16 mouse cellular contexts compared by ENCODE assay signal in the genomic region with DNA sequence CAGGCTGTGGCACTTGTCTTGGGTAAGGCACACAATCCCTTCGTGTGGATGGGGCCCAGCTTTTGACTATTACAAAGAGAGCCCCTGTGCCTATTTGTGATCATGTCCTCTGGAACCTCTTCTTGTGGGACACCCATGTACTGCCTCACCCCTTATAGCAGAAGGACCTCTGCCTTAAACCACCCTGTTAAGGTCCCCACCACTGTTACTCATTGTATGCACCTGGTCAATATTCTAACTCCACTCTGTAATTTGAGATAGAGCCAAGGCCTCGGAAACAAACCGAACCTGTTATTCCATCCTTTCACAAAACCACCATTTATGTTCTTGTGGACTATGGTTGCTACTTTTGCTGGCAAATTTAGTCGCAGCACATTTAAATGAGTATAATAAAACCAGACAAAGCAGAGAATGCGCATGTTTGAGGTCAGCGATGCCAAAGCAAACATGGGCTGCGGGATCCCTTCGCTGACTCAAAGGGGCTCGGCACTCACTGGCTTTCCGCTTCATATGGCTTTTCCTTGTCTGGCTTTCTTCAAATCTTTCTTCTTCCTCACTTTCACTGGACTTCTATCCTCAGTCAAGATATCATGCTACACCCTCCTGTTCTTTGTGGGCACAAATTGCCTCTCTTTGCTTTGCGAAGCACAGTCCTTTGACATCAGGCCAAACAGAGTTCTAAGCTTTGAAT.
A peak's percentile ranks its signal among the peaks of the same experiment; 100 is the strongest.
DNase-seq lines count a peak whose midpoint lies in the region; ATAC-seq and TF ChIP-seq lines count a peak whose summit lies in the region.
"Had no signal": no experiment of that assay in that cellular context is flagged by ENCODE, and none has a peak within 500 bp of the region (broad histone marks: within the 10 kb centered on the region; RNA-seq: fewer than 3 reads in every experiment).

No protein-coding gene starts in this region.

- peak overlapping the region; percentile 46; the same call in 1 of the 2 replicates for H3K27ac ChIP-seq in lung, embryonic 14.5 days (ENCODE audit: low read depth)
- no peak overlapping the region for H3K27ac ChIP-seq in midbrain, postnatal 0 days (ENCODE audit: low read depth, low read length)
- no peak overlapping the region for H3K27ac ChIP-seq in midbrain, embryonic 13.5 days
- H3K27ac ChIP-seq in stomach, embryonic 16.5 days (ENCODE audit: low read length) = peak overlapping the region; percentile 42
- H3K27ac ChIP-seq: forebrain, embryonic 15.5 days; heart, embryonic 13.5 days; hindbrain, embryonic 13.5 days had no signal

- 69% methylated on average over 11 of the region's 11 CpGs for whole genome bisulfite sequencing in lung, embryonic 14.5 days
- WGBS in midbrain, postnatal 0 days = 83% methylated on average over 11 of the region's 11 CpGs
- 81% methylated on average over 11 of the region's 11 CpGs for WGBS in midbrain, embryonic 13.5 days
- 63% methylated on average over 11 of the region's 11 CpGs for WGBS in stomach, embryonic 16.5 days

- 0 out of 2 replicates have a peak, but pooled peaks cover 2% of the 10 kb centered on the region for H3K4me1 ChIP-seq in lung, embryonic 14.5 days (ENCODE audit: insufficient read depth)
- no peaks in the 10 kb centered on the region for H3K4me1 ChIP-seq in midbrain, postnatal 0 days (ENCODE audit: insufficient read depth, low read length)
- H3K4me1 ChIP-seq in midbrain, embryonic 13.5 days (replicated peaks) = no peaks in the 10 kb centered on the region
- H3K4me1 ChIP-seq in stomach, embryonic 16.5 days (ENCODE audit: control insufficient read depth, insufficient read depth, low read length) = no peaks in the 10 kb centered on the region
- H3K4me1 ChIP-seq: forebrain, embryonic 15.5 days; heart, embryonic 13.5 days; hindbrain, embryonic 13.5 days had no signal

- no peaks in the 10 kb centered on the region for H3K9me3 ChIP-seq in lung, embryonic 14.5 days (ENCODE audit: low read depth, low read length)
- no peaks in the 10 kb centered on the region for H3K9me3 ChIP-seq in midbrain, postnatal 0 days (ENCODE audit: low read length)
- no peaks in the 10 kb centered on the region for H3K9me3 ChIP-seq in midbrain, embryonic 13.5 days
- H3K9me3 ChIP-seq in stomach, embryonic 16.5 days (replicated peaks; ENCODE audit: control insufficient read depth, low read length) = no peaks in the 10 kb centered on the region
- H3K9me3 ChIP-seq: forebrain, embryonic 15.5 days; heart, embryonic 13.5 days; hindbrain, embryonic 13.5 days had no signal

- H3K9ac ChIP-seq in lung, embryonic 14.5 days = no peak overlapping the region
- no peak overlapping the region for H3K9ac ChIP-seq in midbrain, postnatal 0 days (replicated peaks; ENCODE audit: low read length, poor library complexity, severe bottlenecking)
- no peak overlapping the region for H3K9ac ChIP-seq in midbrain, embryonic 13.5 days (replicated peaks)
- no peak overlapping the region for H3K9ac ChIP-seq in stomach, embryonic 16.5 days (ENCODE audit: low read length)
- H3K9ac ChIP-seq: forebrain, embryonic 15.5 days; heart, embryonic 13.5 days; hindbrain, embryonic 13.5 days had no signal

- H3K4me3 ChIP-seq in lung, embryonic 14.5 days (ENCODE audit: low read depth, low read length) = no peak overlapping the region
- H3K4me3 ChIP-seq in midbrain, postnatal 0 days (ENCODE audit: low read depth, low read length) = no peak overlapping the region
- H3K4me3 ChIP-seq in midbrain, embryonic 13.5 days (replicated peaks) = no peak overlapping the region
- no peak overlapping the region for H3K4me3 ChIP-seq in stomach, embryonic 16.5 days (replicated peaks; ENCODE audit: low read length)
- H3K4me3 ChIP-seq: forebrain, embryonic 15.5 days; heart, embryonic 13.5 days; hindbrain, embryonic 13.5 days had no signal

- DNase-seq in lung, embryonic 14.5 days = peak; percentile 32
- DNase-seq in lung, postnatal 36 days = no peak
- DNase-seq in midbrain, postnatal 0 days (ENCODE audit: low spot score) = no peak
- no peak for DNase-seq in ovary, postnatal 14 days (ENCODE audit: low spot score)
- DNase-seq in heart, postnatal 10 days = no peak
- DNase-seq: adrenal gland, adult 2 months; adrenal gland, postnatal 25 days; cerebellum, adult 2 months; cerebellum, postnatal 10 days; gastrocnemius, postnatal 36 days; heart, adult 11 months had no signal

- intact Hi-C loops in heart, postnatal 10 days (cut with DNase I) = no loop called here

- no peaks in the 10 kb centered on the region for H3K27me3 ChIP-seq in lung, embryonic 14.5 days (ENCODE audit: insufficient read depth, low read length)
- no peaks in the 10 kb centered on the region for H3K27me3 ChIP-seq in midbrain, postnatal 0 days (ENCODE audit: insufficient read depth, low read length)
- no peaks in the 10 kb centered on the region for H3K27me3 ChIP-seq in midbrain, embryonic 13.5 days
- no peaks in the 10 kb centered on the region for H3K27me3 ChIP-seq in stomach, embryonic 16.5 days (ENCODE audit: control insufficient read depth, insufficient read depth, low read length)
- H3K27me3 ChIP-seq: forebrain, embryonic 15.5 days; heart, embryonic 13.5 days; hindbrain, embryonic 13.5 days had no signal

- no peak overlapping the region for H3K4me2 ChIP-seq in lung, embryonic 14.5 days
- no peak overlapping the region for H3K4me2 ChIP-seq in midbrain, postnatal 0 days (ENCODE audit: low read depth, low read length, poor library complexity, severe bottlenecking)
- H3K4me2 ChIP-seq in midbrain, embryonic 13.5 days (replicated peaks) = no peak overlapping the region
- no peak overlapping the region for H3K4me2 ChIP-seq in stomach, embryonic 16.5 days (ENCODE audit: low read depth, low read length)
- H3K4me2 ChIP-seq: forebrain, embryonic 15.5 days; heart, embryonic 13.5 days; hindbrain, embryonic 13.5 days had no signal

- no peaks in the 10 kb centered on the region for H3K36me3 ChIP-seq in lung, embryonic 14.5 days (ENCODE audit: insufficient read depth)
- no peaks in the 10 kb centered on the region for H3K36me3 ChIP-seq in midbrain, postnatal 0 days (ENCODE audit: insufficient read depth, low read length)
- H3K36me3 ChIP-seq in midbrain, embryonic 13.5 days = no peaks in the 10 kb centered on the region
- H3K36me3 ChIP-seq in stomach, embryonic 16.5 days (ENCODE audit: control insufficient read depth, insufficient read depth, low read length) = no peaks in the 10 kb centered on the region
- H3K36me3 ChIP-seq: forebrain, embryonic 15.5 days; heart, embryonic 13.5 days; hindbrain, embryonic 13.5 days had no signal

- no peak for TF ChIP-seq CTCF in lung, embryonic 14.5 days (IDR thresholded peaks at IDR 0.05; ENCODE audit: low read depth)
- TF ChIP-seq CTCF in midbrain, postnatal 0 days (IDR thresholded peaks at IDR 0.05) = no peak

- ATAC-seq in lung, embryonic 14.5 days (ENCODE audit: insufficient read depth) = peak; percentile 65; the same call in 1 of the 2 replicates
- ATAC-seq in midbrain, postnatal 0 days (ENCODE audit: low FRiP score) = 0 out of 2 replicates have a peak, but pooled peaks have one; percentile 34
- no peak for ATAC-seq in midbrain, embryonic 13.5 days
- ATAC-seq in stomach, embryonic 16.5 days (ENCODE audit: insufficient read depth, low FRiP score) = peak; percentile 25; the same call in 1 of the 2 replicates
- ATAC-seq: forebrain, embryonic 15.5 days had no signal

Comparison
In these comparisons a context has a peak if more than half of its experiments do, and no peak if none do; other contexts are left out.
1. H3K27ac ChIP-seq: peak in lung, embryonic 14.5 days (single experiment) and stomach, embryonic 16.5 days (single experiment); none in midbrain, postnatal 0 days (single experiment) and midbrain, embryonic 13.5 days (single experiment).